In the genomic region with DNA sequence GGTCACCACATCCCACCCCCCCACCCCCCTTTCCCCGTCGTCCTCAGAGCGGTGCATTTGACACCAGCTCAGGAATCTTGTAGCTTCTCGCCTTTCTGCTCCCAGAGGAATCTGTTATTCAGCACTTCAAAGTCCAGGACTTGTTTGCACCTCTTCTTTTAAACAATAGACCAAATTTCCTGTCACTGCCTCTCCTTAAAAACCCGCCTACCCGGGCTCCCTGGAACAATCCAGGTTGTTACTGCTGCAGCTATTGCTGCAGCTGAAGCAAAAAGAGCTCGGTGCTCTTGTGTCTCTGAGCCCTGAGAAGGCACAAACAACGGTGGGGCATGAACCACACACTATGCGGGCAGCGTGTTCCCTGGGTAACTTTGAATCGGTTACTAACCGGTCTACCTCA, we compare ENCODE assay signal across 9 mouse cellular contexts. TPM values are rescaled to one million over a fixed set of nuclear protein-coding genes. Genes with fewer than 3 reads are reported as not detected.
DNase-seq lines count a peak whose midpoint lies in the region; ATAC-seq and TF ChIP-seq lines count a peak whose summit lies in the region.
"Had no signal": no experiment of that assay in that cellular context is flagged by ENCODE, and none has a peak within 500 bp of the region (broad histone marks: within the 10 kb centered on the region; RNA-seq: fewer than 3 reads in every experiment).

No protein-coding gene starts in this region.

- TF ChIP-seq POLR2A in ES-Bruce4 (IDR thresholded peaks at IDR 0.05; ENCODE audit: insufficient read depth, low read length): no peak

- H3K9me3 ChIP-seq in heart, postnatal 0 days (replicated peaks; ENCODE audit: control insufficient read depth, low read length): no peaks in the 10 kb centered on the region
- H3K9me3 ChIP-seq in ES-Bruce4 (replicated peaks; ENCODE audit: control insufficient read depth, insufficient read depth, low read length, poor library complexity, severe bottlenecking): no peaks in the 10 kb centered on the region
- 0 out of 2 replicates have a peak, but pooled peaks cover 3% of the 10 kb centered on the region for H3K9me3 ChIP-seq in embryonic facial prominence, embryonic 10.5 days
- H3K9me3 ChIP-seq in limb, embryonic 11.5 days (ENCODE audit: control insufficient read depth, low read length): peaks cover 2% of the 10 kb centered on the region; the same call in 1 of the 2 replicates

- DNase-seq in heart, postnatal 0 days (ENCODE audit: low spot score): peak; percentile 5
- no peak for DNase-seq in heart, adult 11 months
- DNase-seq in embryonic facial prominence, embryonic 10.5 days (ENCODE audit: low spot score): peak; percentile 23
- DNase-seq in limb, embryonic 11.5 days (ENCODE audit: low spot score): no peak
- DNase-seq in testis, postnatal 10 days (ENCODE audit: low spot score): no peak
- DNase-seq in spleen, adult 12 weeks (ENCODE audit: low spot score): no peak
- DNase-seq: thymus, postnatal 25 days had no signal

- no peak for TF ChIP-seq EP300 in heart, postnatal 0 days (IDR thresholded peaks at IDR 0.05; ENCODE audit: low read depth)
- TF ChIP-seq EP300 in ES-Bruce4 (IDR thresholded peaks at IDR 0.05; ENCODE audit: insufficient read depth, low read depth, low read length): no peak

- no peak overlapping the region for H3K27ac ChIP-seq in heart, postnatal 0 days (ENCODE audit: low read depth)
- peak overlapping the region; percentile 29 for H3K27ac ChIP-seq in ES-Bruce4 (ENCODE audit: insufficient read depth, low read length)
- no peak overlapping the region for H3K27ac ChIP-seq in embryonic facial prominence, embryonic 10.5 days (replicated peaks)
- no peak overlapping the region for H3K27ac ChIP-seq in limb, embryonic 11.5 days (replicated peaks; ENCODE audit: low read depth, low read length)
- H3K27ac ChIP-seq: macrophage had no signal

- peaks cover 32% of the 10 kb centered on the region for H3K27me3 ChIP-seq in heart, postnatal 0 days (ENCODE audit: control insufficient read depth, insufficient read depth, low read length)
- no peaks in the 10 kb centered on the region for H3K27me3 ChIP-seq in ES-Bruce4 (ENCODE audit: control insufficient read depth, insufficient read depth, low read length, poor library complexity, severe bottlenecking)
- H3K27me3 ChIP-seq in embryonic facial prominence, embryonic 10.5 days (replicated peaks; ENCODE audit: low read depth, poor library complexity, severe bottlenecking): peaks cover 56% of the 10 kb centered on the region
- H3K27me3 ChIP-seq in limb, embryonic 11.5 days (ENCODE audit: control insufficient read depth, insufficient read depth, low read length): peaks cover 8% of the 10 kb centered on the region

- no peak overlapping the region for H3K9ac ChIP-seq in heart, postnatal 0 days (replicated peaks; ENCODE audit: low read depth, low read length)
- H3K9ac ChIP-seq in ES-Bruce4 (ENCODE audit: low read depth, poor library complexity, severe bottlenecking): no peak overlapping the region
- H3K9ac ChIP-seq in limb, embryonic 11.5 days (ENCODE audit: low read length): no peak overlapping the region

- ATAC-seq in heart, postnatal 0 days (ENCODE audit: insufficient read depth, low read depth): no peak
- ATAC-seq in limb, embryonic 11.5 days (ENCODE audit: insufficient number of reproducible peaks, low FRiP score, low TSS enrichment, low read depth): no peak

- 11% methylated on average over 12 of the region's 12 CpGs for WGBS in heart, postnatal 0 days
- WGBS in embryonic facial prominence, embryonic 10.5 days: 9% methylated on average over 12 of the region's 12 CpGs
- WGBS in limb, embryonic 11.5 days: 3% methylated on average over 12 of the region's 12 CpGs

- H3K36me3 ChIP-seq in heart, postnatal 0 days (replicated peaks; ENCODE audit: control insufficient read depth, insufficient read depth, low read length): no peaks in the 10 kb centered on the region
- H3K36me3 ChIP-seq in ES-Bruce4 (ENCODE audit: control insufficient read depth, insufficient read depth, low read length, poor library complexity, severe bottlenecking): no peaks in the 10 kb centered on the region
- H3K36me3 ChIP-seq in embryonic facial prominence, embryonic 10.5 days (replicated peaks): no peaks in the 10 kb centered on the region
- no peaks in the 10 kb centered on the region for H3K36me3 ChIP-seq in limb, embryonic 11.5 days (ENCODE audit: control insufficient read depth, insufficient read depth, low read length)

- H3K4me2 ChIP-seq in heart, postnatal 0 days (ENCODE audit: low read depth, low read length): peak overlapping the region; percentile 27
- peak overlapping the region; percentile 16; the same call in 1 of the 2 replicates for H3K4me2 ChIP-seq in limb, embryonic 11.5 days (ENCODE audit: low read depth, severe bottlenecking)

- H3K4me3 ChIP-seq in heart, postnatal 0 days (ENCODE audit: low read depth, low read length): no peak overlapping the region
- H3K4me3 ChIP-seq in ES-Bruce4 (ENCODE audit: low read depth, low read length): no peak overlapping the region
- H3K4me3 ChIP-seq in embryonic facial prominence, embryonic 10.5 days: peak overlapping the region; percentile 40
- no peak overlapping the region for H3K4me3 ChIP-seq in limb, embryonic 11.5 days (ENCODE audit: low read depth, low read length)

- peaks cover 5% of the 10 kb centered on the region; the same call in 1 of the 2 replicates for H3K4me1 ChIP-seq in heart, postnatal 0 days (ENCODE audit: control insufficient read depth, insufficient read depth)
- no peaks in the 10 kb centered on the region for H3K4me1 ChIP-seq in ES-Bruce4 (ENCODE audit: control insufficient read depth, insufficient read depth, low read length)
- peaks cover 23% of the 10 kb centered on the region for H3K4me1 ChIP-seq in embryonic facial prominence, embryonic 10.5 days
- peaks cover 2% of the 10 kb centered on the region; the same call in 1 of the 2 replicates for H3K4me1 ChIP-seq in limb, embryonic 11.5 days (ENCODE audit: control insufficient read depth, insufficient read depth, low read length)

- TF ChIP-seq CTCF in heart, postnatal 0 days (IDR thresholded peaks at IDR 0.05; ENCODE audit: low read depth): no peak
- no peak for TF ChIP-seq CTCF in ES-Bruce4 (IDR thresholded peaks at IDR 0.05; ENCODE audit: low read depth, low read length)

RNA-seq across cellular contexts. Expression of gene Cux1, which starts 14.9 kb away (rescaled TPM):
- total RNA-seq in heart, postnatal 0 days (2014; rRNA removed; ENCODE audit: low replicate concordance): 89.5 and 118 TPM in 2 replicates
- 48.0 and 50.7 TPM in 2 replicates for polyA plus RNA-seq in heart, postnatal 0 days (2015; fragmentation: Nextera tagmentation; extraction: Ambion mirVana)
- 37.0 and 38.0 TPM in 2 replicates for polyA plus RNA-seq in ES-Bruce4 (2011; ENCODE audit: insufficient read depth, insufficient read length, low read depth, missing spikeins)
- polyA plus RNA-seq in embryonic facial prominence, embryonic 10.5 days (2016; fragmentation: Nextera tagmentation; extraction: Ambion mirVana): 75.3 and 77.8 TPM in 2 replicates
- 65.6 and 73.6 TPM in 2 replicates for polyA plus RNA-seq in limb, embryonic 11.5 days (2014; fragmentation: Nextera tagmentation; extraction: Ambion mirVana)

Comparison
In these comparisons a context has a peak if more than half of its experiments do, and no peak if none do; other contexts are left out.
1. DNase-seq: peak in heart, postnatal 0 days (single experiment) and embryonic facial prominence, embryonic 10.5 days (single experiment); none in heart, adult 11 months (single experiment), limb, embryonic 11.5 days (single experiment), testis, postnatal 10 days (single experiment) and spleen, adult 12 weeks (single experiment).